Mouse (Mus musculus) heart, postnatal 0 days (tissue): ENCODE measurements at regions not wholly inside any gene's neighbourhood (a gene's known extent, or its start where the extent isn't known, plus 50 kb on each side); places are given as distances from the start of the nearest gene placed in this dataset.

Experiments used
- CTCF ChIP-seq: IDR thresholded peaks from 2 replicates; pipeline ENCODE4 v1.5.1; 2016; ENCODE audit warnings: antibody characterized with exemption, control low read depth, low read depth
- EP300 ChIP-seq: IDR thresholded peaks from 2 replicates; pipeline ENCODE4 v1.6.1; 2016; ENCODE audit warnings: antibody characterized with exemption, low read depth

GRCm38 (mm10) chr11:45577469-45578154 is 274.2 kb upstream of the Clint1 start:
- TF ChIP-seq CTCF (no peak), EP300 (no peak)
